Mouse (Mus musculus) liver, adult 2 months (tissue): ENCODE data around the gene Nt5dc1.

Experiments
- CTCF ChIP-seq: fragments of 200-500 bp; IDR thresholded peaks from 2 replicates; pipeline ENCODE4 v1.5.1; 2011; ENCODE audit warnings: low read depth, low read length, control low read depth
- POLR2A ChIP-seq: fragments of 200-500 bp; IDR thresholded peaks from 2 replicates; pipeline ENCODE4 v1.6.1; 2011; ENCODE audit warnings: low read length, control low read depth; ENCODE audit not compliant: insufficient read depth; ENCODE audit errors: extremely low read depth

DNA sequence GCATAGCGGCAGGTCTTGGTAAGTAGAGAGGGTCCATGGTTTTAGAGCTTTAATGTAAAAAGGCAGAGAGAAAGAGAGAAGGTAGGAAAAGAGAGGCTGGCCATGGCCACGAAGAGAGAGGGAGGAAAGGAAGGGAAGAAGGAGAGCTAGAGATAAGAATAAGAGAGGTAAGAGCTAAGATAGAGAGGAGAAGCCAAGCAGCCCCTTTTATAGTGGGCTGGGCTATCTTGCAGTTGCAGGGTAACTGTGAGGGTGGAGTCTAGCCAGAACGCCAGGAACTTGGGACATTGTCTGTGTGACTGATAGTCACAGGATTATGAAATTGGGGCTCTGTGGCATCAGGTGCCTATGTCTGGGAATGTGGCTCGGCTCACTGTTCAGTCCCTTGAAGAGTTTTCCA, 179.8 kb downstream of the Nt5dc1 start:
- TF ChIP-seq CTCF, result no peak
- no peak for TF ChIP-seq POLR2A
